Mouse (Mus musculus): Measurements from ENCODE around the gene Arl4d.

Gene Arl4d

DNA sequence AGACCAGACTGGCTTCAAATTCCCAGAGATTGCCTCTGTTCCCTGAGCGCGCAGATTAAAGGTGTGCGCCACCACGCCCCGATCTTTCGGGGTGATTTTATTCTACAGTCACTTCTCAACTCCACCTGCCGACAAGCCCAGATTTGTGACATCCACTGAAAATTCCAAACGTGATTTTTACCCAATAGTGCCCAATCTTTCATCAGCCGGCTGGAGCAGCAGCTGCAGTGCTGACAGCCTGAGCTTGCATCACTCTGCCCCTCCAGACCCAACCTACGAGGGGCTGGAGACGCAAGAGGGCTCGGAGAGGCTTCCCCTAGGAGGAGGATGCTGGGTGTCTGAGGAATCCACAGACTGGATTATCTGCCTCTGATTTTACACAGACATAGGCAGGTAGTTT is 12.3 kb downstream of the Arl4d start:
- no peak for DNase-seq (ENCODE audit: low read depth, low spot score)

DNA sequence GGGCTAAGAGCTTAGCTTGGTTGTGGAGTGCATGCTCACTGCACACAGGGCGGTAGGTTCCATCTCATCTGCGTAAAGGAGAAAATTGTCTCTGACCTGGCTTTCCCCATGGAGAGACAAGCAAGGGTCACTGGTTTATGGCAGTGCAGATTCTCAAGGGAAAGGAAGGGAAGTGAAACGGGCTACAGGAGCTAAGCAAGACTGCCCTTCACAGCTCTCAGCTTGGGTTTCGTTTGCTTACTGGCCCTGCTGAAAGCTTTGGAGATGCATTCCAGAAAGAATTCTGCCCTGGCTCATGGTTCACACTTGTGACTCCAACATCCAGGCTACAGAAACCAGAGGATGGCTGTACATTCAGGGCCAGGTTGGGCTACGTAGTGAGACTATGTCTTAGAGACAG is 13.4 kb downstream of the Arl4d start:
- DNase-seq (ENCODE audit: low read depth, low spot score) = no peak

- DNase-seq (ENCODE audit: low read depth, low spot score) = no peak
These were observed 14.6 kb downstream of the Arl4d start for GRCm38 (mm10) chr11:101679907-101680306.

DNA sequence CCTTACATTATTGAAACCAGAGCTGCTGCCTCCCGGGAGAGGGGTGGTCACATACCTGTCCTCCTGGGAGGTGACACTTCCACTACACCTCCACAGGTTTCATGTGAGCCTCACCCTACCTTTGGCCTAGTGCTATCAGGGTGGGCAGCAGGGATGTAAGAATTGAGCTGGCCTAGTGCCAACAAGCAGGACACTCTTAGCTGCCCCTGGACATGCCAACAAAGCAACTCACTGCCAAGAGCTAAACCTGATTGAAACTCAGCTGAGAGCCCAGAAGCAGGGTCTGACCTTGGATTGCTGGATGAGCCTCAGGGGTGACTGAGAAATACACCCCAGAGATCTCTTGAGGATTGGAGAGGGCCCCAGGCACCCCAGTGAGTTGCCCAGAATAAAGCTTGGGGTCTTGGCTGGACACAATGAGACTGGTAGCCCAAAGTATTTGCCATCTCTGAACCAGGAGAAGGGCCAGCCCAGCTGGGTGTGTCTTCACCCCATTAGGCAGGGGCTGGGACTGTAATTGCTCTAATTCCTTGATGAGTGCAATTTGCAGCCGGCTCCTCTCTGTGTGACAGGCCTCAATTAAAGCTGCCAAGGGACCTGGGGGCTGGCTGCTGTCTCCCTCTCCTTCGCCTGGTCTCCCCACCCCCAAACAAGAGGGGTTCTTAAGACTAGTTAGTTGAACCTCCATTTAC is 15.4 kb downstream of the Arl4d start:
- no peak for DNase-seq (ENCODE audit: low read depth, low spot score)

GRCm38 (mm10) chr11:101681968-101682367 is 16.6 kb downstream of the Arl4d start:
- no peak for DNase-seq (ENCODE audit: low read depth, low spot score)

- no peak for DNase-seq (ENCODE audit: low read depth, low spot score)
These were observed 17.1 kb downstream of the Arl4d start for GRCm38 (mm10) chr11:101682410-101682960.

DNA sequence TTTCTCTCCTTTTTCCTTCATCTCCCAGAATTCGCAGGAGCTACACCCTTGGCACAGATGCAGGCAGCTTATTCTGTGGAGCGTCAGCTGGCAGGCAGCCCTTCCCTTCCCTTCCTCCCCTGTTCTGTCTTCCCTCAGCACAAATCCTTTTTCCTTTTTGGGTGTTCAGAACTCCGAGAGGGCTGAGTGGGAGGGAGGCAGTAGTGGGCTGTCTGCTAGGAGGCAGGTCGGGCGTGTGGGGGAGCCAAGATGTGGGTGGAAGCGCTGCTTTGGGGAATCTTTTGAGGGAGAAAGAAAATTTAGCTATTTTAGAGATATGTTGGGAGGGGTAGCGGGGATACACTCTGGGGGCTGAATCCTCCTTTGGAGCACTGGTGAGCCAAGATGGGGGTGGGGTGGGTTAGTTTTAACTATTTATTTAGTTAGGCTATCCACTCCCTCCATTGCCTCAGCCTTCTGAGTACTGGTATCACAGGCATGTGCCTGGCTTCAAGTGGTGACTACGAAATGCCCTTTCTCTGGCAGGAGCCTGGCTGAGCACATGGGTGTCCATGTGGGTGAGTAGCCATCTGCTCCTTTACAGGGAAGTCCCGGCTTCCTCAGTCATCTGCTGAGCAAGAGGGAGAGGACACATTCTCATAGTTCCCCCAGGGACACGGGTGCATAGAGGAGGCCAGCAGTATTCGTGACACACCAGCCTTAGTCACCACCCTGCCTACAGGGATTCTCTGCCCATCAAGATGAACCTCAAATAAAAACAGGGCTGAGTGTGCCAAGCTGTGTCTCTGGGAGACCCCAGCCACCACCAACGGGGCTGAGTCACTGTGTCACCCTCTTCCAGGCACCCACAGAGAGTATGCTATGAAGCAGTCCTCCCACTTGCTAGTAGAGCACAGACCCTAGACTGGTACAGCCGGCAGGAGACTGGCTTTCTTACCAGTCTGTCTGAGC is 22.3 kb downstream of the Arl4d start:
- no peak for DNase-seq (ENCODE audit: low read depth, low spot score)

- no peak for DNase-seq (ENCODE audit: low read depth, low spot score)
These were observed 24.4 kb downstream of the Arl4d start for GRCm38 (mm10) chr11:101689701-101690113.

GRCm38 (mm10) chr11:101690326-101690725 is 25.0 kb downstream of the Arl4d start:
- no peak for DNase-seq (ENCODE audit: low read depth, low spot score)

- no peak for DNase-seq (ENCODE audit: low read depth, low spot score)
These were observed 30.7 kb downstream of the Arl4d start for GRCm38 (mm10) chr11:101695906-101696661.

DNA sequence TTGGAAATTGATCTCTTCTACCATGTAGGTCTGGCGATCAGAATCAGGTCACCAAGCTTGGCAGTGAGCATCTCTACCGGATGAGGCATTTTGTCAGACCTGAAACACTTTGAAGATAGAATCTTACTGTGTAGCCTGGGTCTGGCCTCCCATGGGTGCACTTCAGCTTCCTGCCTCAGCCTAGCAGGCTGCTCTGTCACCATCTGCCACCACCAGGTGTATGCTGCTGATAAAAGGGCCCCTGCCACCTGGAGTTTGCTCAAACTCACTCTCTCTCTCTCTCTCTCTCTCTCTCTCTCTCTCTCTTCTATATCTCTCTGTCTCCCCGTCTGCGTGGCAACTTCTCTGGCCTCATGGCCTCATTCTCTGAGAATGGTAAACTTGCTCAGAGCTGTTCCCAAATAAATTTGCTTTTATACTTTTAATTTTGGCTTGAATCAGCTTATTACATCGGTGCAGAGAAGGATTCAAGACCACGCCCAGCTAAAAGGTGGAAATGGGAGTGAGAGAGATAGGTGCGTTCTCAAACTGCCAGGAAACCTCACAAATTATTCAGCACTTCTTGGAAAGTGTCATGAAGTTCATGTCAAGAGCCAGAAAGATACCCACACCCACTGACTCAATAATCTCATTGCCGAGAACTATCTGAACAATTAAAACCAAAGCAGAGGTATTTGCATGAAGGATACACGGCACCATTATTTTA is 32.0 kb downstream of the Arl4d start:
- no peak for DNase-seq (ENCODE audit: low read depth, low spot score)

DNA sequence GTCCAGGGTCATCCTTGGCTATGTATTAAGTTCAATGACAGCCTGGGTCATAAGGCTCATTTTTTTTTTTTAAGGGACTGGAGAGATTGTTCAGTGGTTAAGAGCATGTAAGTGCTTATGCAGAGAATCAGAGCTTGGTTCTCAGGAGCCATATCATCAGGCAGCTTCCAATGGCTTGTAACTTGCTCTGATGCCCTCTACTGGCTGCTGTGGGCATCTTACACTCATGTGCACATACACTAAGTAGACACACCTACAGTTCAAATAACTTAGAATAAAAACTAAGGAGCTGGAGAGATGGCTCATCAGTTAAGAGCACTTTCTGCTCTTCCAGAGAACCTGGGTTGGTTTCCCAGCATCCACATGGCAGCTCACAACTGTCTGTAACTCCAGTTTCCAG is 32.8 kb downstream of the Arl4d start:
- DNase-seq (ENCODE audit: low read depth, low spot score) = no peak

DNA sequence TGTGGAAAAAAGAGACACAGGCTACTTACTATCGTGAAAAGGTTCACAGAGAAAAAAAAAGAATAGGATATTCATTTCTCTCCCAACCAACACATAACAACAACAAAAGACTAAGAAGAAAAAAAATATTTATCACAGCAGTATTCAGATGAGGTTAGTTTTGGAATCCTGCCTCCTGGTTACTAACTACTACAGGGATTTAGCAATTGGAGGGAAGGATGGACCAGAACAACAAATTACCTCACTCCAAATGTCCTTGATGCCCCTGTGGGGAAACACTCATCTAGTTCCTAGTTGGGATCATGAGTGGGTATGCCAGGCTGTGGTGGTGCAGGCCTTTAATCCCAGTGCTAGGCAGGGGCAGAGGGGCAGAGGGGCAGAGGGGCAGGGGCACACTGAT is 34.2 kb downstream of the Arl4d start:
- DNase-seq (ENCODE audit: low read depth, low spot score) = no peak

DNA sequence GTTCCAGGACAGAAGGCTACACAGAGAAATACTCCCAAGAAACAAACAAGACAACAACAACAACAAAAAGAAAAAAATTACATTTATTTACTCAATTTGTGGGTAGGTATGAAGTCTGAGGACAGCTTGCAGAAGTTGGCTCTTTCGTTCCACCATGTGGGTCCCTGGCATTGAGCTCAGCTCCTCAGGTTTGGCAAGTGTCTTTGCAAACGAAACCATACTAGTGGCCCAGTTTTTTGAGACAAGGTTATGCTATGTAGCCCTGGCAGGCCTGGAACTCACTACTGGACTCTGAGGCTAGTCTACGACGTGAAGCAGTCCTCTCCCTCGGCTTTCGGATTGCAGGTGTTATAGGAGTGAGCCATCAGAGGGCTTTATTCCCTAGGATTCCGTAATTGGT is 34.6 kb downstream of the Arl4d start:
- no peak for DNase-seq (ENCODE audit: low read depth, low spot score)

DNA sequence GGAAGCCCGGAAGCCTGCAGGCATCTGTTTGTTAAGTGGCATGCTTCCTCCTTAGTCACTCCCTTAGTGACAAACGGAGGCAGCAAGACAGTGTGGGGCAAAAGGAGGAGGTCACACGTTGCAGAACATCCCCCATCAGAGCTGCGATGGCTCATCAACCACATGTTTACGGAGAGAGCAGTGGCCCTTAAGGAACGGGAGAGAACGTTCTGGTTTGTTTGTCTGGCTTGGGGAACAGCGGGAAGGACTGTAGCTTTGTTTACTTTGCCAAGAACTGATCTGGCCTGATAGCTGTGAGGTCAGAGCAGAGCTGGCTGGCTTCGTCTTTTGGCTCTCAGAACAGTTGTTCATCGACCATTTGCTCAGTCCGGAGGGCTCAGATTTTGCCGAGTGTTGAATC is 35.1 kb downstream of the Arl4d start:
- DNase-seq (ENCODE audit: low read depth, low spot score) = no peak

- DNase-seq (ENCODE audit: low read depth, low spot score) = no peak
These were observed 38.7 kb downstream of the Arl4d start for GRCm38 (mm10) chr11:101704081-101704480.

DNA sequence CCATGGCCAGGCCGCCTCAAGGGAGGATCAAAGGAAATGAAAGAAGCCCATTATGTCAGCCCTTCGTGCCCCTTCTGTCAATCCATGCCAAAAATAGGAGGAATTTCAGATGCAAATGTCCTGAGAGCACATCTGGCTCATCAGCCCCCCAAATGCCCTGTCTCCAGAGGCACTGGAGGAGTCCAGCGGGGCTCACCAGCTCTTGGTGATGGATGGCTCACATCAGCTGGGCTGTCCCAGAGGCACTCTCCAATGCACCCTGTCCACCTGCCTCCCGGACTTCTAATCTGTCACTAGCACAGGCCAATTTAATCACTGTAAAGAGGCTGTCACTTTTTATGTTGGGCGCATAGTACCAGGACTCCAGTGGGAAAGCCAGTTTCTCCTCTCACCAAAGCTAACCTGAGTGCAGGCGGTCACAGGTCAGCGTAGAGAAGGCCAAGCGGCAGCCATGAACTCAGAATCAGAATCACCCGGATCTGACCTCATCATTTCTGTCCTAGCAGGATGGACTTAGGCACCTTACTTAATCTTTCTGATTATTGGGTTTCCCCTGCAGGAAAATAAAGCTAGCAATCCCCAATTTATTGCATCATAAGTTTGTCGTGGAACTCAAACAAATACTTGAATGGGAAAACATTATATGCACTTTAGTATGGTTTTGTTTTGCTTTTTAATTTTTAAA is 41.6 kb downstream of the Arl4d start:
- DNase-seq (ENCODE audit: low read depth, low spot score) = no peak

DNA sequence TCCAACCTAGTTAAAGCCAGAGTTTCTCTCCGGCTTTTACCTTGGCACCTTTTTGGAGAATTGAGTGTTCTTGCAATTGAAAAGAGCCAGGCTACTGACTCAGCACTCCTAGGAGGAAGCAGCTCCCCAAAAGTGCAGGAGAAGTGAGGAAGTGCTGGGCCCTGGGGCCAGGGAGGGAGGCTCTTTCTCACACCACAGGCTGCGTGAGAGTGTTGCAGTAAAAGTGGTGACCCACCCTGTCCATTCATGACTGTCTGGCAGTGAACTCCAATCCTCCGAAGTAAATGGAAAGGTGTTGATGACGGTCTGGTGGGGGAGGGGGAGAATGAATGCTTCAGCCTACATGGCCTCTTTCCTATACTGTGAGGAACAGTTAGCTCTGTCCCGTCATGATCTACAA is 43.1 kb downstream of the Arl4d start:
- no peak for DNase-seq (ENCODE audit: low read depth, low spot score)

DNA sequence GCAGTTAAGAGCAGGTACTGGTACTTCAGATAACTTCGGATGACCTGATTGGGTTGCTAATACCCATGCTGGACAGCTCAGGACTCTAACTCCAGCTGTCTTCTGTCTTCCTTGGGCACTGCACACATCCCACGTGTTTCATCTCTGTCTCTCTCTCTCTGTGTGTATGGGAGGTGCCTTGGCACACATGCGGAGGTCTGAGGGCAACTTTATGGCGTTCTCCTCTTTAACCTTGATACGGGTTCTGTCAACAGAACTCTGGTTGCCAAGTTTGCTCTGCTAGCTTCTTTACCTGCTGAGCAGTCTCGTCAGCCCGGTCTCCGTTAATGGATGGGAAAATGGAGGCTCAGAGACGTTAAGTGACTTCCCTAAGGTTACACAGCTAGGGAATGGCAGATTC is 47.5 kb downstream of the Arl4d start:
- no peak for DNase-seq (ENCODE audit: low read depth, low spot score)

- no peak for DNase-seq (ENCODE audit: low read depth, low spot score)
These were observed 48.7 kb downstream of the Arl4d start for GRCm38 (mm10) chr11:101714012-101714411.

All from A20 (cell line).